Mouse (Mus musculus): Measurements from ENCODE around the gene Tenm3.

DNA sequence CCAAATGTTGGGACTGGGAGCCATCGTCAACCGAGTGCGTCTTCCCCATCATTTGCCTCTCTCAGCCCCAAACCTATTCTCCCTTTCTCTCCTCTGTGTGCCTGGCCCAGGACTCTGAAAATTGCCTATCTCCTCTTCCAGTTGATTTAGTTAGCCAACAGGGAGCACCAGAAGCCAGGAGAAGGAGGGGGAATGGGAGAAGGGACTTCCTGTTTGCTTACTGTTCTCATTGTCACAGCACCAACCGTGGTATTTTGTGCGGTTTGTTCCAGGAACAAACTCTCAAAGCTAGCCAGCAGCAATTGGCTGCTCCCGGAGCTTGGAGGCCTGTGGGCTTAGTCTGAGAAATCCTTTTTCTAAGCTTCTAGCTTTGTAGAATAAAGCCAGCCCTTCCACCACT, 636.2 kb downstream of the Tenm3 start:
- TF ChIP-seq POLR2A (IDR thresholded peaks at IDR 0.05; ENCODE audit: insufficient read length, low read depth), result no peak
- TF ChIP-seq POLR2AphosphoS2 (IDR thresholded peaks at IDR 0.05; ENCODE audit: insufficient read length, low read depth), result no peak
- no peak for TF ChIP-seq E2F4 (IDR thresholded peaks at IDR 0.05; ENCODE audit: insufficient read depth)
- TF ChIP-seq TCF12 (IDR thresholded peaks at IDR 0.05; ENCODE audit: insufficient read depth, poor library complexity, severe bottlenecking), result no peak
- no peak for TF ChIP-seq MYOD1 (IDR thresholded peaks at IDR 0.05; ENCODE audit: control insufficient read depth in 1 of 3, insufficient read length in 2 of 3, low read depth in 2 of 3)
- no peak for TF ChIP-seq USF1 (IDR thresholded peaks at IDR 0.05; ENCODE audit: low read depth)
